Mouse (Mus musculus) olfactory bulb, adult 2 months (tissue): Measurements from ENCODE around the gene Pm20d1.

Source experiments
- CTCF ChIP-seq: fragments of 200-500 bp; IDR thresholded peaks from 2 replicates; pipeline ENCODE4 v1.5.1; 2012; ENCODE audit warnings: low read depth, mild to moderate bottlenecking, low read length, moderate library complexity; ENCODE audit not compliant: insufficient read depth
- POLR2A ChIP-seq: fragments of 200-500 bp; IDR thresholded peaks from 2 replicates; pipeline ENCODE4 v1.6.1; 2012; ENCODE audit warnings: mild to moderate bottlenecking, low read depth, low read length, moderate library complexity; ENCODE audit not compliant: insufficient read depth

DNA sequence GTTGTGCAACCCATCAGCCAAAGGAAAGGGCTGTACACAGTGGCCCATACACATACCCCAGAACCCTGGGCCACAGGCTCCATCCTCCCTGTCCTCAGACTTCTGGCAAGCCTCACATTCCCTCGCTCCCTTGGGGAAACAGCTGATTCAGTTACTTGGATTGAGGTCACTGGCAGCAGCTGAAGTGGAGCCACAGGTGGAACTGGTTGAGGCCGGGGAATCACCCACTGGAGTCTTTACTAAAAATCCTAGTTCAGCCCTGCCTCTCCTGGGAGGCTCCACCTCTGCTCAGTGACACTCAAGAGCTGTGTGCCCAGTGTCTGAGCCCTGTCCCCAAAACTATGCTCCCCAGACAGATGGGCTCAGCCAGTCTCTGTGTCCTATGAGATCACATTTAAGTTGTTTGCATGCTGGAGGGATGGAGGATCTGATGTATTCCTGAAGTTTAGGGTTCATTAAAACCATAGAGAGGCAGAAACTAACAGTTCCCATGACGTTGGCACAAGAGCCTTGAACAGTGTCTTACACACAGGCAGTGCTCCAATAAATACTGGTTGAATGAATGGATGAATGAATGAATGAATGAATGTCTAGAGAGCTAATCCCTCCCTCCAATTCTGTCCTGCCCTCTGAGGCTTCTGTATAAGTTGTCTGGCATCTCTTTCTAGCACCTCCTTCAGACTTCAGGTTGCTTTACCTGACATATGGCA, 45.8 kb upstream of the Pm20d1 start:
- TF ChIP-seq CTCF, result no peak
- TF ChIP-seq POLR2A, result no peak
